Mouse (Mus musculus) ES-E14 (cell line): ENCODE measurements at regions not wholly inside any gene's neighbourhood (a gene's known extent, or its start where the extent isn't known, plus 50 kb on each side); places are given as distances from the start of the nearest gene placed in this dataset.

Experiments used
- CHD2 ChIP-seq: IDR thresholded peaks from 2 replicates; pipeline ENCODE4 v1.6.1; 2014; ENCODE audit warnings: mild to moderate bottlenecking, low read depth, low read length, inconsistent platforms
- ZC3H11A ChIP-seq: IDR thresholded peaks from 2 replicates; pipeline ENCODE4 v1.6.1; 2012; ENCODE audit warnings: low read depth, mild to moderate bottlenecking, inconsistent platforms, low read length, borderline replicate concordance
- ZNF384 ChIP-seq: IDR thresholded peaks from 2 replicates; pipeline ENCODE4 v1.6.1; 2012; ENCODE audit warnings: low read depth, low read length, inconsistent platforms

DNA sequence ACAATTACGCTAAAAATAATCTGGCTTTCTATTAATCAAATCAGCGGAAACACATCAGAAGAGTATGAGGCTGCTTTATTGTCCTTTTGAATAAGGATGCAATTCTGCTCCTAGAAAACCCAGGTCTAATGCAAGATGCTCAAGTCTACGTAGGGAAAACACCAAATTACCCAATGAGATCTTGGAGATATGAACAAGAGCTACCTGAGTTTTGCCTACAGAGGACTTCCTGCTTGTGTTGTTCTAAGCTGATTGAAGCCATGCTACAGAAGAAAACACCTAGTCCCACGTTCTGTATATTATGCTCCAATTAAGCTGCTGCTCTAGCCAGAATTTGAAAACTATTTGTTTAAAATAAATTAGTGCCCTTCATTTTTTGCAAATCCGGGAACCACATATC lies 439.5 kb upstream of the B3galt2 start:
- no peak for TF ChIP-seq CHD2
- no peak for TF ChIP-seq ZC3H11A
- TF ChIP-seq ZNF384 = no peak
